Mouse (Mus musculus): ENCODE results near the gene Anapc1.

GRCm38 (mm10) chr2:128731951-128732350 lies 44.8 kb upstream of the Anapc1 start:
- no peak for TF ChIP-seq GABPA (IDR thresholded peaks at IDR 0.05; ENCODE audit: insufficient replicate concordance, low read depth, low read length)
- TF ChIP-seq ZC3H11A (IDR thresholded peaks at IDR 0.05; ENCODE audit: low read depth, low read length): no peak
- TF ChIP-seq CTCF (conservative IDR thresholded peaks at IDR 0.05 in 1 of 2, IDR thresholded peaks at IDR 0.05 in 1 of 2; ENCODE audit: low read depth in 2 of 2, low read length in 2 of 2): no peak
- TF ChIP-seq UBTF (IDR thresholded peaks at IDR 0.05; ENCODE audit: low read depth, low read length): no peak

Measured in CH12.LX (cell line).